Mouse (Mus musculus) midbrain, embryonic 11.5 days (tissue): Measurements from ENCODE around the gene Egfem1. TPM values are rescaled to one million over a fixed set of nuclear protein-coding genes. Genes with fewer than 3 reads are reported as not detected.

Experiments used
- ATAC-seq: fragments of 200-750 bp; cut with Nextera tagmentation; 2 replicates; pipeline ENCODE4 v1.8.0; 2017; ENCODE audit warnings: moderate TSS enrichment, moderate library complexity; ENCODE audit not compliant: low FRiP score
- DNase-seq: peaks from one replicate; pipeline ENCODE4 v3.0.0; 2015; ENCODE audit warnings: low spot score; ENCODE audit errors: missing footprints
- H3K27ac ChIP-seq: fragments of 300-500 bp; sonication (generic); 2 replicates; pipeline ENCODE4 v1.5.1; 2014; ENCODE audit warnings: low read depth, low read length
- H3K27me3 ChIP-seq: fragments of 300-500 bp; sonication (generic); 2 replicates; pipeline ENCODE4 v1.6.1; 2014; ENCODE audit warnings: mild to moderate bottlenecking, low read length, moderate library complexity, mixed read lengths; ENCODE audit not compliant: control insufficient read depth, insufficient read depth
- H3K36me3 ChIP-seq: fragments of 300-500 bp; sonication (generic); 2 replicates; pipeline ENCODE4 v1.6.1; 2014; ENCODE audit warnings: mild to moderate bottlenecking, low read length, moderate library complexity, mixed read lengths; ENCODE audit not compliant: control insufficient read depth, insufficient read depth
- H3K4me1 ChIP-seq: fragments of 300-500 bp; sonication (generic); 2 replicates; pipeline ENCODE4 v1.6.1; 2014; ENCODE audit warnings: low read length; ENCODE audit not compliant: control insufficient read depth, insufficient read depth
- H3K4me2 ChIP-seq: fragments of 300-500 bp; sonication (generic); 2 replicates; pipeline ENCODE4 v1.6.1; 2014; ENCODE audit warnings: mild to moderate bottlenecking, moderate library complexity
- H3K4me3 ChIP-seq: fragments of 300-500 bp; sonication (generic); 2 replicates; pipeline ENCODE4 v1.5.1; 2014; ENCODE audit warnings: low read depth, low read length
- H3K9ac ChIP-seq: fragments of 300-500 bp; sonication (generic); 2 replicates; pipeline ENCODE4 v1.6.1; 2014; ENCODE audit warnings: low read length
- H3K9me3 ChIP-seq: fragments of 300-500 bp; sonication (generic); 2 replicates; pipeline ENCODE4 v1.6.1; 2016; ENCODE audit warnings: low read length; ENCODE audit not compliant: control insufficient read depth
- WGBS: fragments of 180-500 bp; shearing (Covaris S2); extraction: QIAGEN DNeasy Blood & Tissue Kit; methylation state at CpG from one replicate; pipeline ENCODE4 v1.1.7; 2014; 5-methylcytosine and 5-hydroxymethylcytosine counted together
- polyA plus RNA-seq: library from polyadenylated mRNA; unstranded; fragments of >200 nt; fragmentation: Nextera tagmentation; extraction: Ambion mirVana; gene quantifications from 2 replicates; pipeline ENCODE4 v1.2.1, GENCODE M21; 2014

The Egfem1 gene
- polyA plus RNA-seq, 1 experiment from 2014 or later: 14.7 TPM

DNA sequence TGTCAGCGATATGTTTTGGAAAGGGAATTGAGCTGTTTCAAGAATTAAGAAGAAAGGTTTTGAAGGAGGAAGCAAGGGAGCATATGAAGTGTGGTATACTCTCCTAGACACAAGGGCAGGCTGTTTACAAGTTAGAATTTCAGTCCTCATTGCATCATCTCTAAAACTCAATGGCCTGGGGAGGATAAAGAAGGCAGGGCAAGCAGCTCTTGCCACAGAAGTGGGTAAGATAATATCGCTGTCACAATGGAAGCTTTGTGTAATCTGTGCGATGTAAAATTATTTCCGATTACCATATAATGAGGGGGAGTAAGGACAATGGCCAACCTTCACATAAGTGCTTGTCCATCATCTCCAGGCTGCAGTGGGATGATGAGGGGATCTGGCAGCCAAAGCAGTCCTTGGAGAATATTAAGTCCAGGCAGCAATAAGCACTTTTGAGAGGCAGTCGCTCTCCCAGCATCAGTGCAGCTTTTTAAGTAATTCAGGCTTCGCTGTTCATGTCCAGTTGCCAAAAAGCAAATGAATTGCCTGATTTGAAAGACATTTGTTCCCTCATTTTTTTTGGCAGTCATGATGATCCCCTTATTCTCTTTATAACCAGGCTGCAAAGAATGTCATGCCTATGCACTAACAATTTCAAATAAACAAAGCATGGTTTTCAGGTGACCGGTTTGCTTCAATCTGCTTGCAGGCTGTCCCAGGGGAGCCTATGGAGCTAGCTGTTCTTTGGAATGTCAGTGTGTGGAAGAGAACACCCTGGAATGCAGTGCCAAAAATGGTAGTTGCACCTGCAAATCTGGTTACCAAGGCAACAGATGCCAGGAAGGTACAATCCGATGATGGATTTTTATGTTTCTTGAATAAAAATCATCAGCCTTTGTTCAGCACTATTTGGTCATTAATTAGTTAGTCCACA is 607.8 kb downstream of the Egfem1 start:
- DNase-seq (peak; percentile 81), ATAC-seq (no peak)
- H3K27me3 ChIP-seq: no peaks in the 10 kb centered on the region
- no peak overlapping the region for H3K4me2 ChIP-seq
- H3K4me3 ChIP-seq: no peak overlapping the region
- WGBS: 76% methylated on average over 8 of the region's 8 CpGs
- no peak overlapping the region for H3K9ac ChIP-seq
- H3K27ac ChIP-seq: no peak overlapping the region
- H3K9me3 ChIP-seq: no peaks in the 10 kb centered on the region
- H3K4me1 ChIP-seq: no peaks in the 10 kb centered on the region
- H3K36me3 ChIP-seq: no peaks in the 10 kb centered on the region

GRCm38 (mm10) chr3:29701126-29701525 is 619.3 kb downstream of the Egfem1 start:
- DNase-seq (peak; percentile 89), ATAC-seq (peak; percentile 82)
- peaks cover 4% of the 10 kb centered on the region; the same call in 1 of the 2 replicates for H3K4me1 ChIP-seq
- H3K4me3 ChIP-seq: no peak overlapping the region
- no peaks in the 10 kb centered on the region for H3K27me3 ChIP-seq
- 21% methylated on average over 2 of the region's 2 CpGs for WGBS
- no peaks in the 10 kb centered on the region for H3K9me3 ChIP-seq
- H3K27ac ChIP-seq: peak overlapping the region; percentile 48; the same call in 1 of the 2 replicates
- H3K36me3 ChIP-seq: no peaks in the 10 kb centered on the region
- H3K9ac ChIP-seq: no peak overlapping the region
- no peak overlapping the region for H3K4me2 ChIP-seq

GRCm38 (mm10) chr3:29706816-29707215 is 625.0 kb downstream of the Egfem1 start:
- Histone ChIP-seq H3K4me1 (no peaks in the 10 kb centered on the region), H3K27ac (no peak overlapping the region), H3K27me3 (no peaks in the 10 kb centered on the region), H3K36me3 (no peaks in the 10 kb centered on the region), H3K9ac (no peak overlapping the region), H3K4me2 (no peak overlapping the region), H3K4me3 (no peak overlapping the region), H3K9me3 (no peaks in the 10 kb centered on the region)
- DNase-seq (no peak), ATAC-seq (no peak)
- WGBS: 97% methylated on average over 2 of the region's 2 CpGs

DNA sequence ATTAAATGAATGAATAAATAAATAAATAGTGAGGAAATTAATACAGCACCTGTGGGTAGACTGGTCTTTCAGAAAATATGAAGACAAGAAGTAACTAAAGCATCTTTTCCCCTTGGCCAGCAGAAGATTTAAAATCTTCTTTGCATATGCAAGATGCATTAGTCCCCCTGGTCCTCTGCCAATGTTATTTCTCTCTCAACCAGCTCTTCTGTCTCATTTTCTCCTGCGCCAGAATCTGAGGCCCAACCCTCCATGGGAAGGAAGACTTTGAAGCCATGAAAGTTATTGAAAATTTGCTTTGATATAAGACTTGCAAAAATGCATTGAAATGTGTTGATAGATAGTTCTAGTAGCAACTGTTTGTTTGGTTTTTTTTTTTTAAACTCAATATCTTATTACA is 625.6 kb downstream of the Egfem1 start:
- no peak overlapping the region for H3K4me2 ChIP-seq

GRCm38 (mm10) chr3:29726376-29726967 is 644.6 kb downstream of the Egfem1 start:
- Histone ChIP-seq H3K4me1 (no peaks in the 10 kb centered on the region), H3K27me3 (no peaks in the 10 kb centered on the region), H3K9ac (no peak overlapping the region), H3K4me2 (no peak overlapping the region), H3K4me3 (no peak overlapping the region), H3K36me3 (no peaks in the 10 kb centered on the region), H3K27ac (no peak overlapping the region), H3K9me3 (no peaks in the 10 kb centered on the region)
- ATAC-seq (peak; percentile 62), DNase-seq (no peak)
- WGBS: 57% methylated on average over 8 of the region's 8 CpGs

More for the DNA sequence above, 625.6 kb downstream of the Egfem1 start:
- Histone ChIP-seq H3K36me3 (no peaks in the 10 kb centered on the region), H3K27ac (no peak overlapping the region), H3K9me3 (no peaks in the 10 kb centered on the region), H3K4me3 (no peak overlapping the region), H3K27me3 (no peaks in the 10 kb centered on the region), H3K4me1 (no peaks in the 10 kb centered on the region), H3K9ac (no peak overlapping the region)
- ATAC-seq: no peak
- WGBS: 88% methylated on average over 1 of the region's 1 CpGs
- DNase-seq: no peak

- H3K4me2 ChIP-seq: no peak overlapping the region
- WGBS: 28% methylated on average over 4 of the region's 4 CpGs
- no peaks in the 10 kb centered on the region for H3K27me3 ChIP-seq
- DNase-seq (peak; percentile 92), ATAC-seq (peak; percentile 38; the same call in 1 of the 2 replicates)
- no peak overlapping the region for H3K4me3 ChIP-seq
- no peaks in the 10 kb centered on the region for H3K9me3 ChIP-seq
- H3K27ac ChIP-seq: no peak overlapping the region
- H3K9ac ChIP-seq: no peak overlapping the region
- 0 out of 2 replicates have a peak, but pooled peaks cover 4% of the 10 kb centered on the region for H3K4me1 ChIP-seq
- no peaks in the 10 kb centered on the region for H3K36me3 ChIP-seq
Observed at GRCm38 (mm10) chr3:29730062-29730760, 648.4 kb downstream of the Egfem1 start.

DNA sequence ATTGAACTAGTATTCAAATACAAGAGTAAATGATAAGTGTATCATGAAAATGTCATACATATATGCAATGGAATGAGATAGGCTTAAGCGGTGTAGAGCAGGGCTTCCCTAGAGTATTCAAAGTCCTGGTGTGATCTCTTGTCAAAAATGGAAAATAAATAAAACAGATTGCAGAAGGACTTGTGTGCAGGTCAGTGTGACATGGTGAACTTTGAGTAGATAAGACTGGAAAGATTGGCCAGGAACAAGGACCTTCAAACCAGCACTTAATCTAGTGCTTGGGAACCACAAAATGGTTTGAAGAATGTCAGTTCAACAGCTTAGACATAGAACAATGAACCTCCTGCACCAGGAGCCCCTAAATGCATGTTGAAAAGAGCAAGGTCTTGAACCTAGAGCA is 649.7 kb downstream of the Egfem1 start:
- H3K36me3 ChIP-seq: no peaks in the 10 kb centered on the region
- H3K4me3 ChIP-seq: no peak overlapping the region
- H3K27ac ChIP-seq: no peak overlapping the region
- H3K9me3 ChIP-seq: no peaks in the 10 kb centered on the region
- 0 out of 2 replicates have a peak, but pooled peaks cover 4% of the 10 kb centered on the region for H3K4me1 ChIP-seq
- H3K27me3 ChIP-seq: no peaks in the 10 kb centered on the region
- 94% methylated on average over 1 of the region's 1 CpGs for WGBS
- no peak for ATAC-seq
- DNase-seq: no peak
- H3K4me2 ChIP-seq: no peak overlapping the region
- H3K9ac ChIP-seq: no peak overlapping the region

- ATAC-seq: no peak
- no peak overlapping the region for H3K27ac ChIP-seq
- no peaks in the 10 kb centered on the region for H3K27me3 ChIP-seq
- no peaks in the 10 kb centered on the region for H3K36me3 ChIP-seq
- no peak for DNase-seq
- 85% methylated on average over 4 of the region's 4 CpGs for WGBS
- 0 out of 2 replicates have a peak, but pooled peaks cover 4% of the 10 kb centered on the region for H3K4me1 ChIP-seq
- no peak overlapping the region for H3K4me2 ChIP-seq
- no peak overlapping the region for H3K4me3 ChIP-seq
- H3K9ac ChIP-seq: no peak overlapping the region
- H3K9me3 ChIP-seq: no peaks in the 10 kb centered on the region
Observed at GRCm38 (mm10) chr3:29732626-29733025, 650.8 kb downstream of the Egfem1 start.
